Mouse (Mus musculus) heart, postnatal 0 days (tissue): ENCODE data around the gene Angptl6. TPM values are rescaled to one million over a fixed set of nuclear protein-coding genes. Genes with fewer than 3 reads are reported as not detected.

Experiments used
- ATAC-seq: fragments of 200-750 bp; cut with Nextera tagmentation; 2 replicates; pipeline ENCODE4 v1.8.0; 2017; ENCODE audit warnings: low read depth, moderate number of reproducible peaks, moderate library complexity; ENCODE audit not compliant: insufficient read depth
- DNase-seq: peaks from one replicate; pipeline ENCODE4 v3.0.0-alpha.2; 2016; ENCODE audit warnings: low spot score
- H3K27ac ChIP-seq: fragments of 300-500 bp; sonication (generic); 2 replicates; pipeline ENCODE4 v1.5.1; 2014; ENCODE audit warnings: low read depth, mild to moderate bottlenecking
- H3K27me3 ChIP-seq: fragments of 300-500 bp; sonication (generic); 2 replicates; pipeline ENCODE4 v1.6.1; 2014; ENCODE audit warnings: low read length, mixed read lengths; ENCODE audit not compliant: control insufficient read depth, insufficient read depth
- H3K36me3 ChIP-seq: fragments of 300-500 bp; sonication (generic); replicated peaks from 2 replicates; pipeline ENCODE4 v1.6.1; 2014; ENCODE audit warnings: low read length, mixed read lengths; ENCODE audit not compliant: control insufficient read depth, insufficient read depth
- H3K4me1 ChIP-seq: fragments of 300-500 bp; sonication (generic); 2 replicates; pipeline ENCODE4 v1.6.1; 2014; ENCODE audit warnings: antibody characterized with exemption; ENCODE audit not compliant: control insufficient read depth, insufficient read depth
- H3K4me2 ChIP-seq: fragments of 300-500 bp; sonication (generic); 2 replicates; pipeline ENCODE4 v1.6.1; 2014; ENCODE audit warnings: low read depth, mild to moderate bottlenecking, low read length, moderate library complexity
- H3K4me3 ChIP-seq: fragments of 300-500 bp; sonication (generic); 2 replicates; pipeline ENCODE4 v1.5.1; 2014; ENCODE audit warnings: low read depth, low read length
- H3K9ac ChIP-seq: fragments of 300-500 bp; sonication (generic); replicated peaks from 2 replicates; pipeline ENCODE4 v1.6.1; 2014; ENCODE audit warnings: low read depth, low read length, mixed read lengths
- H3K9me3 ChIP-seq: fragments of 300-500 bp; sonication (generic); replicated peaks from 2 replicates; pipeline ENCODE4 v1.6.1; 2016; ENCODE audit warnings: low read length; ENCODE audit not compliant: control insufficient read depth
- CTCF ChIP-seq: IDR thresholded peaks from 2 replicates; pipeline ENCODE4 v1.5.1; 2016; ENCODE audit warnings: antibody characterized with exemption, control low read depth, low read depth
- EP300 ChIP-seq: IDR thresholded peaks from 2 replicates; pipeline ENCODE4 v1.6.1; 2016; ENCODE audit warnings: antibody characterized with exemption, low read depth
- WGBS: fragments of 180-500 bp; shearing (Covaris S2); extraction: QIAGEN DNeasy Blood & Tissue Kit; methylation state at CpG from one replicate; pipeline ENCODE4 v1.1.7; 2014; 5-methylcytosine and 5-hydroxymethylcytosine counted together
- polyA plus RNA-seq: library from polyadenylated mRNA; unstranded; fragments of >200 nt; fragmentation: Nextera tagmentation; extraction: Ambion mirVana; gene quantifications from 2 replicates; pipeline ENCODE4 v1.2.1, GENCODE M21; 2015
- total RNA-seq: library from RNA; depleted of rRNA; stranded (reverse); fragments of >200 nt; gene quantifications from 2 replicates; pipeline ENCODE4 v1.2.3, GENCODE M21; 2014; ENCODE audit warnings: low replicate concordance

Angptl6 gene
- total and polyA plus RNA-seq, 2 experiments from 2014 or later = 2.0 TPM; not detected in 1

GRCm38 (mm10) chr9:20893590-20894343 lies 14.2 kb upstream of the Angptl6 start:
- Histone ChIP-seq H3K9me3 (no peaks in the 10 kb centered on the region), H3K4me2 (no peak overlapping the region), H3K4me1 (peaks cover 12% of the 10 kb centered on the region), H3K27me3 (no peaks in the 10 kb centered on the region), H3K4me3 (no peak overlapping the region), H3K9ac (no peak overlapping the region), H3K36me3 (peaks cover 77% of the 10 kb centered on the region), H3K27ac (no peak overlapping the region)
- WGBS = 85% methylated on average over 13 of the region's 13 CpGs
- TF ChIP-seq CTCF (no peak), EP300 (no peak)
- ATAC-seq (no peak), DNase-seq (no peak)

- no peak overlapping the region for H3K27ac ChIP-seq
- no peak for DNase-seq
- H3K9ac ChIP-seq = no peak overlapping the region
- TF ChIP-seq CTCF (no peak), EP300 (no peak)
- no peak overlapping the region for H3K4me2 ChIP-seq
- H3K9me3 ChIP-seq = no peaks in the 10 kb centered on the region
- no peak overlapping the region for H3K4me3 ChIP-seq
- H3K36me3 ChIP-seq = peaks cover 77% of the 10 kb centered on the region
- peaks cover 12% of the 10 kb centered on the region for H3K4me1 ChIP-seq
- H3K27me3 ChIP-seq = no peaks in the 10 kb centered on the region
- ATAC-seq = no peak
- 59% methylated on average over 5 of the region's 5 CpGs for WGBS
Observed at GRCm38 (mm10) chr9:20893069-20893468, 13.5 kb upstream of the Angptl6 start.

GRCm38 (mm10) chr9:20892104-20892653 lies 12.7 kb upstream of the Angptl6 start:
- TF ChIP-seq CTCF (no peak), EP300 (no peak)
- Histone ChIP-seq H3K9me3 (no peaks in the 10 kb centered on the region), H3K4me1 (peaks cover 4% of the 10 kb centered on the region), H3K9ac (no peak overlapping the region), H3K4me2 (no peak overlapping the region), H3K36me3 (peaks cover 76% of the 10 kb centered on the region), H3K27me3 (no peaks in the 10 kb centered on the region), H3K27ac (no peak overlapping the region), H3K4me3 (no peak overlapping the region)
- WGBS = 56% methylated on average over 5 of the region's 5 CpGs
- no peak for ATAC-seq
- no peak for DNase-seq

- Histone ChIP-seq H3K27ac (no peak overlapping the region), H3K9me3 (no peaks in the 10 kb centered on the region), H3K4me1 (peaks cover 3% of the 10 kb centered on the region; the same call in 1 of the 2 replicates), H3K4me3 (no peak overlapping the region), H3K27me3 (no peaks in the 10 kb centered on the region), H3K36me3 (peaks cover 69% of the 10 kb centered on the region), H3K9ac (no peak overlapping the region), H3K4me2 (no peak overlapping the region)
- no peak for TF ChIP-seq EP300
- TF ChIP-seq CTCF = no peak
- 75% methylated on average over 26 of the region's 26 CpGs for WGBS
- no peak for DNase-seq
- no peak for ATAC-seq
Observed at GRCm38 (mm10) chr9:20891339-20892103, 12.0 kb upstream of the Angptl6 start.

GRCm38 (mm10) chr9:20890411-20890810 lies 10.9 kb upstream of the Angptl6 start:
- no peak for ATAC-seq
- Histone ChIP-seq H3K4me3 (no peak overlapping the region), H3K27ac (no peak overlapping the region), H3K36me3 (peaks cover 58% of the 10 kb centered on the region), H3K27me3 (no peaks in the 10 kb centered on the region), H3K4me2 (no peak overlapping the region), H3K4me1 (peaks cover 3% of the 10 kb centered on the region; the same call in 1 of the 2 replicates), H3K9me3 (no peaks in the 10 kb centered on the region), H3K9ac (no peak overlapping the region)
- DNase-seq = no peak
- TF ChIP-seq CTCF = no peak
- TF ChIP-seq EP300 = no peak
- WGBS = 92% methylated on average over 5 of the region's 5 CpGs
